Mouse (Mus musculus): ENCODE data around the gene Pik3cd.
"Not testable (repeated sequence)": the region's sequence is repeated elsewhere in the genome, so short reads cannot be mapped to it uniquely, and the experiment has no call there.

The Pik3cd gene

DNA sequence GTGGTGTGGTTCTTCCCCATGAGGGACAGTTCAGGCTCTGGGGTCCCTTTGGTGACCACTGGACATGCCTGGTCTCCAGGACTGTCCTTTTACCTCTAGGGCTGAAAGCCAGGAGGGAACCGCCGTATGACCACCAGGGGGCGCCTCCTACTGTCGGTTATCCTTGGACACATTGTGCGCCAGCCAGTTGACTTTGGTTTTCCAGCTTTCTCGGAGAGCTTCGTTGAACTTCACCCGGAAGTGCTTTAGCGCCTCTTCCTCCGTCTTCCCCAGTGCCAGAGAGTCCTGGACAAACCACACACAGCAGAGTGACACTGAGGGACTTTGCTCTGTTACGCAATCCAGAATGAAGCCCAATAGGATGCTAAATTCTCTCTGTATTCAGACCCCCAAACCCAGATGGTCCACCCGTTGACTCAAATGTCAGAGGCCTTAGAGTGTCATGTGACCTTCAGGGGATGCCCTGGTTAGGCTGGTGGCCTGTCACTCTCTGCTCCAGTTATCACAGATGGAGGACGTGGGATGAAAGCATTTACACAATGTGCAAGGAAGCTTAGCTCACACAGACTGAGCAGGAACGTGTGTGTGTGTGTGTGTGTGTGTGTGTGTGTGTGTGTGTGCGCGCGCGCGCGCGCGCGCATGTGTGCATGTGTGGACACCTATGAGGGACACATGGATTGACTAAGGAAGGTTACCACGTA lies 51.7 kb downstream of the Pik3cd start:
- DNase-seq (ENCODE audit: low read depth, low spot score), result peak; percentile 74

DNA sequence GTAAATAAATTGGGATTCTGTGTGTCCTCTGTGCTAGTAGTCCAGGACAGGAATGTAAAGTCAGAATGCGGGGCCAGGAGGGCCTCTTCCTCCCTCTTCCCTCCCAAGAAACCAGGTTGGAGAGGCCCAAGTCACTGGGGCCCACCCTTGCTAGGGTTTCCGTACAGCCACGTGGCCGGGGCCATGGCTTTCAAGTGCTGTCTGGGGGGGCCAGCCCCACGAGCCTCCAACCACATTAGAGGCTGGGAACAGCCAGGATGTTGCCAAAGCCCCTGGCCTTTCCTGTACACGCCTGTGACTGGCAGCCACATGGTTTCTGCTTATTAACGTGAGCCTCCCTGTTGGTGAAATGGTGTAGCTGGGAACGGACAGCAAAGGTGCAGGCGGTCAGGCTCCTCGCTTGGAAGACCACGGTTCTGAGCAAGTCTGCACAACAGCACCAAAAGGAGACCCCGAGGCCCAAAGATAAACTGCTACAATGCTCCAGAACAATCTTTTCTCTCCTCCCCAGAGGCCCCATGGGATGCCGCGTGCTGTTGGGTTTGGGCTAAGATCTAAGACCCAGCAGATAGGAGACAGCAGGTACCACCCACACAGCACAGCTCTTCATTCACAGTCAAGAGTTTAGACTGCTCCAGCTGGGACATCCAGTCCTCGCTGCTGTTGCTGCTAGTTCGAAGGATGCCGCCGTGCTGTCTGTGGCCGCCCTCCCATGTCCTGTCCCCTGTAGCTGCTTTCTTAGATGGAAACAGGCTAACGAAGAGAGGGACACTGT lies 54.2 kb downstream of the Pik3cd start:
- DNase-seq (ENCODE audit: low read depth, low spot score), result no peak

DNA sequence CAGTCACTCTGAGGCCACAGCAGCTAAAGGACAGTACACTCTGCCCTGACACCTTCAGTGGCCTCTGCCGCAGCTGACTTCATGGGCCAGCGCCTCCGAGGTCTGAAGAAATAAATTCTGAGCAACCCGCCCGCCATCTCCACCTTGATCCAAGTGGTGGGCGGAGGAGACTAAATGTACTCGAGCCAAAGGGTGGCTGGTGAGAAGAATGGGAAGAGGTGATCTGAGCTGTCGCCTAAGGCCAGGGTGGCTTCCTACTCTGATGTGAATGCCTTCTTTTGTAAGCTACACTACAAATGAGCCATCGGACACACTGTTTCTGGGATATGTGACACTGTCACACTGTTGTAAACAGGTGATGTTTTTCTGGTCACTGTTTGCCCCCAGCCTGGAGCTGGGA lies 56.6 kb downstream of the Pik3cd start:
- DNase-seq (ENCODE audit: low read depth, low spot score), result no peak

DNA sequence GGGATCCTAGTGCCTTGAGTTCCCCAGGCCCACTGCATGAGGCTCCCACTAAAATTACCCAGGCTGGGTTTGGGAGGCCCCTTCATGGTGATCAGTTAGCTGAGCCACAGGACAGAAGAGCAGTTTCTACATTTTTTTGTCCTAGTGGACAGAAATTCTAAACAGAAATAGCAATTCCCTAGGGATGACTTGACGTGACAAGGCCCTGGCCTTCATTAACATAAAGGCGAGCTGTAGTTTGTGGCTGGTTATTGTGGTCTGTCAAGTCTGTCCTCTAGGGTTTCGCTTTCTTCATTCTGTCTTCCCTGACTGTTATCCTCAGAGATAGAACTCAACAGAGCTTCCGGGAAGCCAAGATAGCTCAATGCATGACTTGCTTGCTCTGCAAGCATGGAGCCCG lies 60.4 kb downstream of the Pik3cd start:
- no peak for DNase-seq (ENCODE audit: low read depth, low spot score)

DNA sequence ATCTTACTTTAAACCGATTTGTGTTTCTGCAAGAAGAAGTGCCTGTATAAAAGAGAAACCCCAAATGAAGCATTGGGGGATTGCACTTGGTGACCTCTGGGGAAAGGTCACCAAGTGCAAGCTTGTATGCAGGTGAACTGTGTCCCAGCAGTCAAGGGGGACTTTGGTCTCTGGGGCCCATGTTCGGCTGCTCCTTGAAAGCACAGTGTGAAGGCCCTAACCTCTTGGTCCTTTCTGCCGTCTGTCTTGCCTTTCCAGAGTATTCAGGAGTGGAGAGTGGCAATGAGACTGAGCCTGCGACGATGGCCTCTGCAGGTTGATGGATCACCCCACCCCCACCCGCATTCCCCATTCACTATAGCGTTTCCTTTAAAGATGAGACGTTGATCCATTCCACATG lies 61.0 kb downstream of the Pik3cd start:
- DNase-seq (ENCODE audit: low read depth, low spot score), result no peak

DNA sequence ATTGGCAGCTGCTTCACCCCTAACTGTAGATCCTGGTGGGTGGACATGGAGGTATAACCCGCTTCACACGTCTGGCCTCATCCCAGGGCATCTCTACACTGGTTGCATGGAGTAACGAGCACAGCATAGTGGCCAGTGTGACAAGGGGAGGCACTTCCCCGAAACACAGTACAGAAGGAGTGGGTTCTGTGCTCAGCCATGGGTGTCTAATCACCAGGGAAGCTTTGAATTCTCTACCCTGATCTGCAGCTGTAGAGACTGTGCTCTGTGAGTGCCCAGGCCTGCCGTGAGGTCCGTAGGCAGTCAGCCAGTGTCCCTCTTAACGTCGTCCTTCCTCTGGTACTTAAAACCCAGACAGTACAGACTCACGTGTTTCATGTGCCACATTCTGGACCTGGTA lies 61.5 kb downstream of the Pik3cd start:
- no peak for DNase-seq (ENCODE audit: low read depth, low spot score)

DNA sequence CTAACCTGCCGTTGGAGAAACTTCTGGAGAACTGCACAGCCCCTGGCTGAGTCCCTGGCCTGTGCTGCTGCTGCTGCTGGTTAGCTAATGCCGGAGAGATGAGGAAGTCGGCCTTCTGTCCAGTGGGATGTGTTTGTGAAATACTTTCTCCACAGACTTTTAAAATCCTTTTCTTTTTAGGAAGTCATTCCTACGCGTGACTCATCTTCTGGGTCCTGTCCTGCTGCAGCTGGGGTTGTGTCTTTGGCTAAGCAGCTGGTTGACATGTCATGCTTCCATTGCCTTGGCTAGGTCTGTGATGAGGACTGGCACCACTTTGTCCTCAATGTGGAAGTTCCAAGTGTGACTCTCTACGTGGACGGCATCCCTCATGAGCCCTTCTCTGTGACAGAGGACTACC lies 64.4 kb downstream of the Pik3cd start:
- peak; percentile 46 for DNase-seq (ENCODE audit: low read depth, low spot score)

DNA sequence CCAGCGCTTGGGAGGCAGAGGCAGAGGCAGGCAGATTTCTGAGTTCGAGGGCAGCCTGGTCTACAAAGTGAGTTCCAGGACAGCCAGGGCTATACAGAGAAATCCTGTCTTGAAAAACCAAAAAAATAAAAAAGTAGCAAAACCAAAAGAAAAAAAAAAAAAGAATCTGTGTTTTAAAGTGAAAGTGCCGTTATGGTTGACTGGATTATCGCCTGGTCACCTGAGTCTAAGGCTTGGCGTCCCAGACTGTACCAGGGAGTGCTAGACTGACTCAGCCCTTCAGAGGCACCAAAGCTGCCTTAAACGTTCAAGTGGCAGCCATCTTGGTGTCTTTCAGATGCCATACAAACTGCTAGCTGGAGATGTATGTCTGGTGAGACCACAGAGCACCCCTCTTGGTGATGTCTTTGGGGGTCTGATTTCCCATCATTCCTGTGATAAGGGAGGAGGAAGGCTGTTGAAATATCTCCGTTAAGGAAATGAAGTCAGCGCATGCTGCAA lies 66.4 kb downstream of the Pik3cd start:
- DNase-seq (ENCODE audit: low read depth, low spot score), result no peak

DNA sequence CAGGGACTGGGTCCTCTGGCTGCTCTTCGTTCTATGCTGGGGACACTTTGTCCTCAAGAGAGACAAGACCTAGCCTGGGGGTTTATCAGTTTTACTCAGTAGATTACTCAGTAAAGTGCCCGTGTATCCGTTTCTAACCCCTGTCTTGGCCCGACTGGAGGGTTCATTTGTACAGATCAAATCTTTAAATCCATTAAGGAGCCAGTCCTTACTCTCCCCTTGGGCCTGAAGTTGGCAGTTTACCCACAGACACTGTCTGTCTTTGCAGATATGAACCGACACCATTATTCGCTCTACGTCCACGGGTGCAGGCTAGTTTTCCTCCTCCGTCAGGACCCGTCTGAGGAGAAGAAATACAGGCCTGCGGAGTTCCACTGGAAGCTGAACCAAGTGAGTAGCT lies 67.4 kb downstream of the Pik3cd start:
- DNase-seq (ENCODE audit: low read depth, low spot score), result no peak

DNA sequence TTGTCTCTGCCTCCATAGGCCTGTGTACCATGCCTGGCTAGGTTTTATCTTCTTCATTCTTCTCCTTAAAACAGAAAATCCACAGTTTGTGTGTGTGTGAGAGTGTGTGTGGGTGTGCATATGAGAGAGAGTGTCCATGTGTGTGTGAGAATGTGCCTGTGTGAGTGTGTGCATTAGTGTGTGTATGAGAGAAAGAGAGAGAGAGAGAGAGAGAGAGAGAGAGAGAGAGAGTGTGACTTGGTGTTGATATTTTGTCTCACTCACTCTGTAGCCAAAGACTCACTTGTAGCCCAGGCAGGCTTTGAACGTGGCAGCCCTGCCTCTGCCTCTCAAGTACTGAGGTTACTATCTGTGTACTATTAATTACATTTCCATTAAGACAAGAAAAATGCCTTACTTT lies 68.2 kb downstream of the Pik3cd start:
- DNase-seq (ENCODE audit: low read depth, low spot score), result no peak

DNA sequence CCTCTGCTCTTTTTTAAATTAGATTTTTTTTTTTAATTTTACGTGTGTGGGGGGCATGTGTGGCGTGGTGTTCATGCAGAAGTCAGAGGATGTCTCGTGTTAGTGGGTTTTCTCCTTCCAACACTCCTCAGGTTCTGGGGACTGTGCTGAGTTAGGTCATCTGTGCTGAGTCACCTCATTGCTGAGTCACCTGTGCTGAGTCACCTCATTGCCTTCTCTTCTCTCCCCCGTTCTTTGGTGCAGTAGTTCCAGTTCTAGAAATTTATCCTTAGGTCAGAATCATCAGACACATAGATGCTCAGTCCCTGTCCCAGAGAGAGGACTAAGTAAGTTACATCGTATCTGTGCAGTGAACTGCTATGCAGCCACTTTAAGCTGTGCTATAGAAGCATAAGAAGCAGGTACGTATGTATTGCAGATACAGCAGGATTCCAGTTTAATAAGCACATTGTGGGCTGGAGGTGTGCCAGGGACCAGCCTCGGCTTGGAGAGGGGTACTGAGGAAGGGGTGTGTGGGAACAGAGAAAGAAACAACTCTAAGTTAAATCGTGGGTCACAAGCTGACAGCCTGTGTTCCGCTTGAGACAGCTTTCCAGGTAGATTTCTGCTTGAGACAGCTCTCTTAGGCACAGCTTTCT lies 69.6 kb downstream of the Pik3cd start:
- peak; percentile 87 for DNase-seq (ENCODE audit: low read depth, low spot score)

DNA sequence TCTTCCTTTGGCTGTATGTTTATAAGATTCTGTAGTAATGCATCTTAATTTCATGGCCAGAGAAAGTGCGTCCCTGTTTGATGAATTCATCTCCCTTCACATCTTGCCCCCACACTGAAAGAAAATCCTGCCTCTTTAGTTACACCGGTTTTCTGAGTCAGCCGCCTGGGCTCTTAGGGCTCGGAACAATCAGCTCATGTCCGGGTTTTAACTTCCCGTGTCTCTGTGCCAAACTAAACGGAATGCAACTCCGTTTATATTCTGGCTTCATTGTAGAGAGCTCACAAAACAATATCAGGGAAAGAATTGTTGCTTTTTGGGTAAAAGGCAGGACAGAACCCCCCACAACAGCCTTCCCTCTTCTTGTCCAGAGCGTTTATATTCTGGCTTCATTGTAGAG lies 73.6 kb downstream of the Pik3cd start:
- DNase-seq (ENCODE audit: low read depth, low spot score), result peak; percentile 33

DNA sequence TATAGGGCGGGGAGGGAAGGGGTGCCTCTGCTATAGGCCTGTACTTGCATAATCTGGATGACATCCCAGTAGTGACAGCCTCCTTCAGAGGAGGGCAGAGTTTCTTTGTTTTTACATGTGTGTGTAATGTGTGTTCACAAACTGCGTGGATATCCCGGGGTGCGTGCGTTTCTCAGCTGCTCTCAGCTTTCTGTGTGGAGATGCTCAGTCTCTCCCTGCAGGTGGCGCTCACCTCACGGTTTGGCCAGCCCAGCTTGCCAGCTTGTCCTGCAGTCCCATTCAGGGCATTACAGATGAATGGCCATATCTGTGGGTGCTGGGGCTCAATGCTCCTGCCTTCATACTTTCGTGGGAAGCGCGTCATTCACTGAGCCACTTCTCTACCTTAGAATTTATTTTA lies 74.0 kb downstream of the Pik3cd start:
- peak; percentile 56 for DNase-seq (ENCODE audit: low read depth, low spot score)

DNA sequence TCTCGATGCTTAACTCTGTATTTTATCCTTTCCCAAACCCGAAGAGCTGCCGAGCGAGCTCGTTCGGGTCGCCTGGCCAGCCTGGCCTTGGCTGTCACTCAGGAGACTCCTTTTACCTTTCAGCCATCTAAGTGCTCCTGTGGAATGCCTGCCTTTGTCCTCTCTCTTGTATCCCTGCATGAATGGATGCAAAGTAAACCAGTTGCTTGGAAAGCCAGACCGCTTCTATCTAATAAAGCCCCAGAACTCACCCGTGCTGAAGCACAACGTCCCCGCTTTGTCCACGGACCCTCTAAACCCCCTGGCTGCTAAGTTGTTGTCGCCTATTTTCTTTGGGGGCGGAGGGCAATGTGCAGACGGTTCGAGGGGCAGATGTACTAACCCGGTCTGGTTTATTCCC lies 75.6 kb downstream of the Pik3cd start:
- no peak for DNase-seq (ENCODE audit: low read depth, low spot score)

DNA sequence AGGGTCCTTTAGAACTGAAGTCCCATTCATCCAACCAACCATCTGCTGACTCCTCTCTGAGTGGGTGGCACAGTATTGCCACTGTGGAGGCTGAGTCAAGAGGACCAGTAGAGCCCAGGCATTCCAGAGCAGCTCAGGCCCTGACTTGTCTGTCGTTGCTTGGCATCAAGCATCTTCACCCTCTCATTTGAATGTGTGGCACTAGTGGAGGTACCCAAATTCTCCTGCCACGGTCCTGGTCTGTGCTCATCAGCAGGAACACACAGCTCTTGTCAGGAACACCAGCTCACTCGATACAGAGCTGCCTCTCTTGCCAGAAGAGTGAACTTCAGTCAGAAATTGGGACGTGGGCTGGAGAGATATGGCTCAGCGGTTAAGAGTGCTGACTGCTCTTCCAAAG lies 78.7 kb downstream of the Pik3cd start:
- no peak for DNase-seq (ENCODE audit: low read depth, low spot score)

DNA sequence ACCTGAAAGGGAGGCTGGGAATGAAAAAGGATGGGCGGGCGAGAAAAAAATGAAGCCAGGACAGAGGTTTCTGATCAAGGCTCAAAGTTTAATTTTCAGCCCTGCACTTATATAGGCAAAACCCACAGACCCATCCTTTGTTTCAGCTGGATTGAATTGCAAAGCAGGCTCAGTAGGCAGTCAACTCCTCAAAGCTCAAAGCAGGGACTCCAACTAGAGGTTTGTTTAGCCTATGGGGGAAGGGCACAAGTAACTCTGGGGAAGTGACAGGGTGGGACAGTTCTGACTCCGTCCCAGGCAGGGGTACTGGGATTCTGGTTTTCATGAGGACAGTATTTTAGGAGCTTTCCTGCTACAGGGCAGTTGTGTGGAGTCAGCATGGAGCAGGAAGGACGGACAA lies 81.1 kb downstream of the Pik3cd start:
- no peak for DNase-seq (ENCODE audit: low read depth, low spot score)

DNA sequence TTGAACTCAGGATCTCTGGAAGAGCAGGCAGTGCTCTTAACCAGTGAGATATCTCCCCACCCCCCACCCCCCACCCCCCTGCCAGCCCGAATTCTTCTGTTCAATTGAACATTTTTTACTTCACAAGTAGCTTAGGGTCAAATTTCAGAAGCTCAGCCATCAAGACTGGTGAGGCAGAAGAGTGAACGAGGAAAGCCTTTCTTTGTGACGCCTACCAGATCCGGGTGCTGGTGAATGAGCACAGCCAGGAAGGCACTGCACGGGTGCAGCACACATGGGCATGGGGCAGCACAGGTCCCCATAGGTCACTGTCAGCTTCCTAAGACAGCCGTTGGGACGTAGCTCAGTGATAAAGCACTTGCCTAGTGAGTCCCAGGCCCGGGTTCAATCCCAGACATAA lies 82.4 kb downstream of the Pik3cd start:
- DNase-seq (ENCODE audit: low read depth, low spot score), result no peak

DNA sequence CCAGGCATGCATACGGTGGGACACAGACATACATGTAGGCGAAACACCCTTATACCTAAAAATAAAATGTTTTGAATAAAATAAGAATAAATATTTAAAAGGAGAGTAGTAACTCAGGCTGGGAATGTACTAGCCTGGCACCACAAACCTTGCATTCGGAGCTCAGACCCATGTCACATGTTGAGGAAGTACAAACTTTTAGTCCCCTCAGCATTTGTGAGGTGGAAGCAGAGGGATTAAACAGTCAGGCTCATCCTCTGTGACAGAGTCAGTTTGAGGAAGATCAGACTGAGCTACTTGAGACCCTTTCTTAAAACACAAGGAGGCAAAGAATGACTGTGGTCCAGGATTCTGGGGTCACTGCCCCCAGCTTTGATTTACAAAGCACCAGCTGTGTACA lies 85.4 kb downstream of the Pik3cd start:
- not testable (repeated sequence) for DNase-seq (ENCODE audit: low read depth, low spot score)

DNA sequence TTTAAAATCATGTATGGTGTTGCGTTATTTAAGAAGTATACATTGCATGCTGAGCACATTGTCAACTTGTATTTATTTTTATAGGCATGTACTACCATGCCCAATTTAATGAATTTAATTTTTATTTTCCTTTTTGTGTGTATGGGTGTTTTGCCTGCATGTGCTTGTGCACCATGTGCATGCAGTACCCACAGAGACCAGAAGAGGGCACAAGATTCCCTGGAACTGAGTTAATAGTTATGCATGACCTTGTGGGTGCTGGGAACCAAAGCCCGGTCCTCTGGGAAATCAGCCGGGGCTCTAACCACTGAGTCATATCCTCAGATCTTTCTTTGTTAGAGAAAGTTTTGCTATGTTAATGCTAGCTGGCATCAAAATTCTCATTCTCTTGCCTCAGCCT lies 87.5 kb downstream of the Pik3cd start:
- DNase-seq (ENCODE audit: low read depth, low spot score), result no peak

DNA sequence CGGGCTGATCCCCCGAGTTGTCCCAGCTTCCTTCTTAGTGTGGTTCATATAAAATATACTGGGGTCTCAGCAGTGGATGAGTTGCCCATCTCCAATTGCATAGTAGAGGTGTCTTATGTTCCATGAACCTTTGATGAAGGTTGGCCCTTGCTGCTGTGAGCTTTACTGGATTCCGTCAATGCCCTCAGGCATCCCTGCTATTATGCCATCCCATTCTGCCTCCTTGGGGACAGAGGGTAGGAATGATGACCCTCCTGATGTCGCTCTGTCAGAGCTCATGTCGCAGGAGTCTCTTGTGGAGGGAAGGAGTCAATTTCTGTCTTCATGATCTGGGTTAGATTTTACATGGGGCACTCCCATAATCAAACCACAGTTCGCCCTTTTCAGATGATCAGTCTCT lies 88.9 kb downstream of the Pik3cd start:
- DNase-seq (ENCODE audit: low read depth, low spot score), result not testable (repeated sequence)

DNA sequence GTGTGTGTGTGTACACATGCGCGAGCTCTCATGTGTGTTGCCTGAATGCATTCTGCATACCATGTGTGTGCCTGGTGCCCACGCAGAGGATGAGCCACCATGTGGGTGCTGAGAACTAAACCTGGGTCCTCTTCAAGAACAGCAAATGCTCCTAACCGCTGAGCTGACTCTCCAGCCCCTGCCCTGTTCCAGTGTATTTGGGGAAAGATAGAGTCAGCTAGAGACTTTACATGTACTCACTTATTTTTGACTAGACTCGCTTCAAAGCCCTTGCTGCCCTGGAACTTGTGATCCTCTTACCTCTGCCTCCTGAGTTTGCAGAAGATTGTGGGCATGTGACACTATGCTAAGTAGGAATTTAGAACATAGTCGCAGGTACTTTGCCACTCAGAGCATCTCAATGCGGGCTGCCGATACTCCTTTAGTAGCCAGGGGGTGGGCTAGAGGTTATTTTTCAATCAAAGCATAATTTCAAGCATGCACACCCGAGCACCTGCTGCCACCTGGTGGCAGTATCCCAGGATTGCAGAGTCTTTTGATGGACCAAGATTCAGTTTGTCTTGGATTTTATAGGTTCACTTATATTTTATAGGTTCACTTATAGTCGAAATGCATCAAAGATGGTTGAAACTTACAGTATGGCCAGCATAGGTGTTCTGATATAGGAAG lies 90.9 kb downstream of the Pik3cd start:
- DNase-seq (ENCODE audit: low read depth, low spot score), result peak; percentile 74

Measured in 3T3-L1 (cell line).